Mouse (Mus musculus): Measurements from ENCODE around the gene Olfr145. TPM values are rescaled to one million over a fixed set of nuclear protein-coding genes. Genes with fewer than 3 reads are reported as not detected.

The Olfr145 gene
- polyA plus RNA-seq, 1 experiment, result not detected

DNA sequence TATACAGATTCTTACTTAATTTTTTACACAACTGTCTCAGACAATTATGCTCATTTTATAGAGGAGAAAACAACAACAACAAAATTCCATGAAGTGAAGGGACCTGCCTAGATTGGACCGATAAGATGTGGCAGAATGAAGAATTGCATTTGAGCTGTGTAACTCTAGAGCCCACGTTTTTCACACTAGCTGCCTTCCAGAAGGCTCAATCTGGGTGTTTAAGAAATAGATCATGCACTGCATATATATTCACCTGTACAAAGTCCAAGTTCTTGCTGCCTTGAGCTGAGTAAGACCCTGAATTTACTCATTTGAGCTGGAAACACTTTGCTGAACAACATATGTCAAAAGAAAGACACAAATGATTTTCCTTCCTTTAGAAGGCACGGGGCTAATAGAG lies 9.0 kb downstream of the Olfr145 start:
- Histone ChIP-seq H3K4me3 (no peak overlapping the region), H3K79me2 (ENCODE audit: control insufficient read depth, insufficient read depth) (no peaks in the 10 kb centered on the region), H3K4me2 (ENCODE audit: low read depth) (no peak overlapping the region), H3ac (ENCODE audit: control insufficient read depth, insufficient read length) (no peak overlapping the region), H3K27me3 (ENCODE audit: control insufficient read depth, insufficient read depth, insufficient read length) (no peaks in the 10 kb centered on the region), H3K36me3 (ENCODE audit: control insufficient read depth, insufficient read depth) (no peaks in the 10 kb centered on the region)
- TF ChIP-seq E2F4 (IDR thresholded peaks at IDR 0.05; ENCODE audit: insufficient read depth) (no peak), CEBPB (IDR thresholded peaks at IDR 0.05; ENCODE audit: insufficient read depth, poor library complexity, severe bottlenecking) (no peak), TCF12 (IDR thresholded peaks at IDR 0.05; ENCODE audit: insufficient read depth, poor library complexity, severe bottlenecking) (no peak), MYOD1 (IDR thresholded peaks at IDR 0.05; ENCODE audit: control insufficient read depth in 1 of 3, insufficient read length in 2 of 3, low read depth in 2 of 3) (no peak), POLR2A (IDR thresholded peaks at IDR 0.05; ENCODE audit: insufficient read length, low read depth) (no peak), REST (IDR thresholded peaks at IDR 0.05; ENCODE audit: insufficient read depth, insufficient read length) (no peak), MYOG (IDR thresholded peaks at IDR 0.05; ENCODE audit: control insufficient read depth in 1 of 3, insufficient read depth in 1 of 3, insufficient read length in 2 of 3, low read depth in 2 of 3) (no peak), POLR2AphosphoS2 (IDR thresholded peaks at IDR 0.05; ENCODE audit: insufficient read length, low read depth) (no peak)

DNA sequence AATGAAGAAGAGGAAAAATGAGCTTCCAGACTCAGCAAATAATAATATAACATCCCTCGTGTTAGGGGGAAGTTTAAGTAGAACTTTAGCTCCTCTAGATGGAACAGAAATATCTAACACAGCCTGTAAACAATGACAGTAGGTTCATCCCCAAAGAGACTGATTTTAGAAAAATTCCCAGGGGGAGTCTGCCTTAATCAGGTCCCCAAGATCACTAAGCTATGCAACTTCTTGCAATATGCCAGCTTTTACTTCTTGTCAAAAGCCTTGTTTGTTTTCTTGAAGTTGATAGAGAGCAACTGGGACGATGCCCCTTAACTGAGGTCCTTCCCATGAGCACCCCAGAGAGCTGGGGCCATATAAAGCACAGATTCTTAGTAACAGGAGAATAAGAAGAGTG lies 21.0 kb downstream of the Olfr145 start, which contains the start of gene Olfr878:
Gene Olfr878 (plus strand): TSS at position 301 of the 400 bp plus-strand sequence.
- no peak within 1 kb of the TSS for H3K4me2 ChIP-seq (ENCODE audit: low read depth)
- H3ac ChIP-seq (ENCODE audit: control insufficient read depth, insufficient read length), result no peak within 1 kb of the TSS
- TF ChIP-seq TCF3 (IDR thresholded peaks at IDR 0.05; ENCODE audit: insufficient read length, low read depth) (no peak), MYOD1 (IDR thresholded peaks at IDR 0.05; ENCODE audit: control insufficient read depth in 1 of 3, insufficient read length in 2 of 3, low read depth in 2 of 3) (no peak), POLR2A (IDR thresholded peaks at IDR 0.05; ENCODE audit: insufficient read length, low read depth) (no peak), USF1 (IDR thresholded peaks at IDR 0.05; ENCODE audit: low read depth) (no peak), MYOG (IDR thresholded peaks at IDR 0.05; ENCODE audit: control insufficient read depth in 1 of 3, insufficient read depth in 1 of 3, insufficient read length in 2 of 3, low read depth in 2 of 3) (no peak), MAX (IDR thresholded peaks at IDR 0.05; ENCODE audit: low read depth) (no peak)
- H3K36me3 ChIP-seq (ENCODE audit: control insufficient read depth, insufficient read depth), result no peaks in the 10 kb centered on the region
- H3K4me3 ChIP-seq, result no peak within 1 kb of the TSS
- no peaks in the 10 kb centered on the region for H3K79me2 ChIP-seq (ENCODE audit: control insufficient read depth, insufficient read depth)
- H3K27me3 ChIP-seq (ENCODE audit: control insufficient read depth, insufficient read depth, insufficient read length), result no peaks in the 10 kb centered on the region

DNA sequence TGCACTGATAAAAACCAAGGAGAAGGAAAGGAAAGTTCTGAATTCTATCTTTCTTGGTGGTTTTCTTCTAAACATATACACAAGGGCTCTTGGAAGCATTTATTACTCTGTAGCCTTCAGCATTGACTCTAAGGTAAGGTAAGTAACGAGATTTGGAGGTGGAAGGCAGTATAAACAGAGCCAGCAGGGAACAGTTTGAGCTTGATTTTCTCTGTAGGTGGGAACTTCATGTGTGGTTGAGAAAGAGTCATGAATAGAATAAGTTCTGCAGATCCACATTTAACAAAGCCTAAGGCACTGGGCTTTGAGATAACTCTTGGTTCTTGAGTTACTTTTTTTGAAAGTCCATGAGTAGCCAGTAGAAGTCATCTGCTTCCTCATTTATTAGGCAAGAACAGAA lies 21.5 kb downstream of the Olfr145 start:
- Histone ChIP-seq H3K36me3 (ENCODE audit: control insufficient read depth, insufficient read depth) (no peaks in the 10 kb centered on the region), H3ac (ENCODE audit: control insufficient read depth, insufficient read length) (no peak overlapping the region), H3K4me2 (ENCODE audit: low read depth) (no peak overlapping the region), H3K79me2 (ENCODE audit: control insufficient read depth, insufficient read depth) (no peaks in the 10 kb centered on the region), H3K4me3 (no peak overlapping the region), H3K27me3 (ENCODE audit: control insufficient read depth, insufficient read depth, insufficient read length) (no peaks in the 10 kb centered on the region)
- TF ChIP-seq CEBPB (IDR thresholded peaks at IDR 0.05; ENCODE audit: insufficient read depth, poor library complexity, severe bottlenecking) (no peak), POLR2AphosphoS2 (IDR thresholded peaks at IDR 0.05; ENCODE audit: insufficient read length, low read depth) (no peak), MAX (IDR thresholded peaks at IDR 0.05; ENCODE audit: low read depth) (no peak)

DNA sequence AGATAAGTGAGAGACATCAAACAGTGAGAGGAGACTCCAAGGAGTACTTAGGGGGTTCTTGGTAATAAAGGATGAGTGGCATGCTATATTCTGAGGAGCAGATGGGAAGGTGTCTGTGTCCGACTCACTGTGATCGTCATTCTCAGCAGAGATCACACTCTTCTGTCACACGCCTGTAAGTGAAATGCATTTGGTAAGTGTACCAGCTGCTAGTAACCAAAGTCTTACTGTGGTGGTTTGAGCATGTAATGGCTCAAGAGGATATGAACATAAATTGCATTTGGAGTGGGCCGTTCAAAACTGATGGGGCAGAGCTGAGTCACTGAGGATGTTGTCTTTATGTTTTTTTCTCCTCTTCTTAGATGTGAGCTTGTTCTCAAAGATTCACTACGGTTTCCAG lies 27.7 kb downstream of the Olfr145 start:
- Histone ChIP-seq H3K4me2 (ENCODE audit: low read depth) (no peak overlapping the region), H3ac (ENCODE audit: control insufficient read depth, insufficient read length) (no peak overlapping the region), H3K36me3 (ENCODE audit: control insufficient read depth, insufficient read depth) (no peaks in the 10 kb centered on the region), H3K27me3 (ENCODE audit: control insufficient read depth, insufficient read depth, insufficient read length) (no peaks in the 10 kb centered on the region), H3K79me2 (ENCODE audit: control insufficient read depth, insufficient read depth) (no peaks in the 10 kb centered on the region), H3K4me3 (no peak overlapping the region)
- no peak for TF ChIP-seq TCF3 (IDR thresholded peaks at IDR 0.05; ENCODE audit: insufficient read length, low read depth)
- no peak for TF ChIP-seq MYOG (IDR thresholded peaks at IDR 0.05; ENCODE audit: control insufficient read depth in 1 of 3, insufficient read depth in 1 of 3, insufficient read length in 2 of 3, low read depth in 2 of 3)

DNA sequence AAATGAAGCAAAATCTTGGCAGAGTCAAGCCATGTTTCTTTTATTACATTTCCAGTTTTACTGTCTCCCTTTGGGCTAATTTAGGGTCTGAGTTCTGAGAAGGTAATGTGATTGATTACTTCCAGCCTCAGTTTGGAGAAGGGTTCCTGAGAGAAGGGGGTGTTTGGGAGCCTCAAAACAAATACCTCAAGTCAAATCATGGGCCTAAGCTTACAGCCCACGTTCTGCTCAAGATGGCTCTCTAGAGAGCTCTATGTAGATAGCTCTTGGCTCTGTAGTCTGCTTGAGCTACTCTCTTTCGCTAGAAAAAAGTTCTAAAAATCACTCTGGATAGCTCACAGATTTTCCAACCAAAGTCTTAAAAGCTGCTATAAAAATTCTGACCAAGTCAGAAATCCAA lies 28.9 kb downstream of the Olfr145 start:
- H3ac ChIP-seq (ENCODE audit: control insufficient read depth, insufficient read length), result no peak overlapping the region
- no peaks in the 10 kb centered on the region for H3K36me3 ChIP-seq (ENCODE audit: control insufficient read depth, insufficient read depth)
- H3K79me2 ChIP-seq (ENCODE audit: control insufficient read depth, insufficient read depth), result no peaks in the 10 kb centered on the region
- H3K4me2 ChIP-seq (ENCODE audit: low read depth), result no peak overlapping the region
- H3K4me3 ChIP-seq, result no peak overlapping the region
- TF ChIP-seq MAX (IDR thresholded peaks at IDR 0.05; ENCODE audit: low read depth) (no peak), USF1 (IDR thresholded peaks at IDR 0.05; ENCODE audit: low read depth) (no peak), MYOG (IDR thresholded peaks at IDR 0.05; ENCODE audit: control insufficient read depth in 1 of 3, insufficient read depth in 1 of 3, insufficient read length in 2 of 3, low read depth in 2 of 3) (no peak), TCF3 (IDR thresholded peaks at IDR 0.05; ENCODE audit: insufficient read length, low read depth) (no peak), CEBPB (IDR thresholded peaks at IDR 0.05; ENCODE audit: insufficient read depth, poor library complexity, severe bottlenecking) (no peak), E2F4 (IDR thresholded peaks at IDR 0.05; ENCODE audit: insufficient read depth) (no peak), MYOD1 (IDR thresholded peaks at IDR 0.05; ENCODE audit: control insufficient read depth in 1 of 3, insufficient read length in 2 of 3, low read depth in 2 of 3) (no peak), POLR2A (IDR thresholded peaks at IDR 0.05; ENCODE audit: insufficient read length, low read depth) (no peak), TCF12 (IDR thresholded peaks at IDR 0.05; ENCODE audit: insufficient read depth, poor library complexity, severe bottlenecking) (no peak), SRF (IDR thresholded peaks at IDR 0.05; ENCODE audit: control insufficient read depth, insufficient read length, low read depth) (no peak), REST (IDR thresholded peaks at IDR 0.05; ENCODE audit: insufficient read depth, insufficient read length) (no peak), POLR2AphosphoS2 (IDR thresholded peaks at IDR 0.05; ENCODE audit: insufficient read length, low read depth) (no peak)
- H3K27me3 ChIP-seq (ENCODE audit: control insufficient read depth, insufficient read depth, insufficient read length), result no peaks in the 10 kb centered on the region

Measured in myocyte (in vitro differentiated cells).